Comparison of ENCODE assay signal across 11 mouse cellular contexts in genomic region chr10:121971658-121972057, GRCm38 (mm10).
DNase-seq lines count a peak whose midpoint lies in the region; ATAC-seq lines count a peak whose summit lies in the region.
"Had no signal": no experiment of that assay in that cellular context is flagged by ENCODE, and none has a peak within 500 bp of the region (broad histone marks: within the 10 kb centered on the region; RNA-seq: fewer than 3 reads in every experiment).

No protein-coding gene starts in this region.

- 0 out of 2 replicates have a peak overlapping the region, but pooled peaks have one; percentile 3 for H3K27ac ChIP-seq in forebrain, embryonic 13.5 days
- no peak overlapping the region for H3K27ac ChIP-seq in forebrain, embryonic 14.5 days (ENCODE audit: low read depth, low read length)
- H3K27ac ChIP-seq in kidney, embryonic 15.5 days = peak overlapping the region; percentile 55
- peak overlapping the region; percentile 52 for H3K27ac ChIP-seq in brown adipose tissue, adult 24 weeks (replicated peaks; ENCODE audit: low read depth, low read length)
- H3K27ac ChIP-seq in liver, embryonic 16.5 days (ENCODE audit: low read length) = no peak overlapping the region

- no peaks in the 10 kb centered on the region for H3K27me3 ChIP-seq in forebrain, embryonic 13.5 days
- H3K27me3 ChIP-seq in forebrain, embryonic 14.5 days (replicated peaks; ENCODE audit: control insufficient read depth, insufficient read depth, low read length) = no peaks in the 10 kb centered on the region
- H3K27me3 ChIP-seq in kidney, embryonic 15.5 days = no peaks in the 10 kb centered on the region
- H3K27me3 ChIP-seq in liver, embryonic 16.5 days (ENCODE audit: control insufficient read depth, insufficient read depth, low read depth, low read length) = no peaks in the 10 kb centered on the region

- DNase-seq in forebrain, embryonic 14.5 days (ENCODE audit: low spot score) = no peak
- no peak for DNase-seq in kidney, postnatal 10 days
- no peak for DNase-seq in right cerebral cortex, postnatal 4 days
- no peak for DNase-seq in layer of hippocampus, postnatal 36 days
- DNase-seq: cerebellum, postnatal 36 days; right cerebral cortex, postnatal 25 days had no signal

- no peaks in the 10 kb centered on the region for H3K36me3 ChIP-seq in forebrain, embryonic 13.5 days (ENCODE audit: poor library complexity, severe bottlenecking)
- H3K36me3 ChIP-seq in forebrain, embryonic 14.5 days (ENCODE audit: control insufficient read depth, insufficient read depth, low read length) = no peaks in the 10 kb centered on the region
- no peaks in the 10 kb centered on the region for H3K36me3 ChIP-seq in kidney, embryonic 15.5 days
- no peaks in the 10 kb centered on the region for H3K36me3 ChIP-seq in liver, embryonic 16.5 days (ENCODE audit: control insufficient read depth, insufficient read depth)
- H3K36me3 ChIP-seq: G1E had no signal

- no peak for ATAC-seq in forebrain, embryonic 13.5 days
- no peak for ATAC-seq in forebrain, embryonic 14.5 days
- no peak for ATAC-seq in kidney, embryonic 15.5 days (replicated peaks; ENCODE audit: low FRiP score)
- ATAC-seq in liver, embryonic 16.5 days (ENCODE audit: low read depth) = peak; percentile 15; the same call in 1 of the 2 replicates

- no peak overlapping the region for H3K9ac ChIP-seq in forebrain, embryonic 13.5 days
- H3K9ac ChIP-seq in forebrain, embryonic 14.5 days (ENCODE audit: low read length) = no peak overlapping the region
- no peak overlapping the region for H3K9ac ChIP-seq in kidney, embryonic 15.5 days
- no peak overlapping the region for H3K9ac ChIP-seq in liver, embryonic 16.5 days (ENCODE audit: low read depth, low read length)

- no peak overlapping the region for H3K4me2 ChIP-seq in forebrain, embryonic 13.5 days
- no peak overlapping the region for H3K4me2 ChIP-seq in forebrain, embryonic 14.5 days (ENCODE audit: low read length)
- no peak overlapping the region for H3K4me2 ChIP-seq in kidney, embryonic 15.5 days
- H3K4me2 ChIP-seq in liver, embryonic 16.5 days (ENCODE audit: low read depth, low read length) = no peak overlapping the region

- no peaks in the 10 kb centered on the region for H3K9me3 ChIP-seq in forebrain, embryonic 13.5 days (replicated peaks)
- H3K9me3 ChIP-seq in forebrain, embryonic 14.5 days (replicated peaks; ENCODE audit: control insufficient read depth, low read length) = no peaks in the 10 kb centered on the region
- H3K9me3 ChIP-seq in kidney, embryonic 15.5 days (replicated peaks) = no peaks in the 10 kb centered on the region
- no peaks in the 10 kb centered on the region for H3K9me3 ChIP-seq in liver, embryonic 16.5 days (replicated peaks; ENCODE audit: control insufficient read depth, low read length)

- no peak overlapping the region for H3K4me3 ChIP-seq in forebrain, embryonic 13.5 days
- no peak overlapping the region for H3K4me3 ChIP-seq in forebrain, embryonic 14.5 days (ENCODE audit: low read depth, low read length)
- H3K4me3 ChIP-seq in kidney, embryonic 15.5 days (replicated peaks) = no peak overlapping the region
- H3K4me3 ChIP-seq in brown adipose tissue, adult 24 weeks (ENCODE audit: insufficient read depth, low read depth, low read length) = no peak overlapping the region
- no peak overlapping the region for H3K4me3 ChIP-seq in liver, embryonic 16.5 days (ENCODE audit: low read depth, low read length)

- peaks cover 34% of the 10 kb centered on the region for H3K4me1 ChIP-seq in forebrain, embryonic 13.5 days
- peaks cover 9% of the 10 kb centered on the region for H3K4me1 ChIP-seq in forebrain, embryonic 14.5 days (ENCODE audit: control insufficient read depth, insufficient read depth, low read length)
- peaks cover 31% of the 10 kb centered on the region for H3K4me1 ChIP-seq in kidney, embryonic 15.5 days
- H3K4me1 ChIP-seq in brown adipose tissue, adult 24 weeks (ENCODE audit: control insufficient read depth, insufficient read depth, insufficient read length, low read length) = peaks cover 8% of the 10 kb centered on the region; the same call in 1 of the 2 replicates
- H3K4me1 ChIP-seq in liver, embryonic 16.5 days (ENCODE audit: control insufficient read depth, low read depth, low read length) = peaks cover 3% of the 10 kb centered on the region; the same call in 1 of the 2 replicates

- WGBS in forebrain, embryonic 13.5 days = 60% methylated on average over 8 of the region's 8 CpGs
- WGBS in forebrain, embryonic 14.5 days = 65% methylated on average over 8 of the region's 8 CpGs
- 59% methylated on average over 8 of the region's 8 CpGs for WGBS in kidney, embryonic 15.5 days
- 37% methylated on average over 8 of the region's 8 CpGs for WGBS in liver, embryonic 16.5 days (ENCODE audit: insufficient replicate concordance)

Comparison
In these comparisons a context has a peak if more than half of its experiments do, and no peak if none do; other contexts are left out.
1. H3K27ac ChIP-seq: peak in forebrain, embryonic 13.5 days (single experiment), kidney, embryonic 15.5 days (single experiment) and brown adipose tissue, adult 24 weeks (single experiment); none in forebrain, embryonic 14.5 days (single experiment) and liver, embryonic 16.5 days (single experiment).